Mouse (Mus musculus) megakaryocyte, embryonic 14.5 days (primary cell): Measurements from ENCODE around the gene Pllp.

Source experiments
- FLI1 ChIP-seq: IDR thresholded peaks from 2 replicates; pipeline ENCODE4 v1.6.1; 2012; ENCODE audit warnings: low read length, inconsistent platforms, mixed read lengths
- GATA1 ChIP-seq: IDR thresholded peaks from 3 replicates; pipeline ENCODE4 v1.6.1; 2012; ENCODE audit warnings: mixed read lengths, low read length, inconsistent platforms, borderline replicate concordance

DNA sequence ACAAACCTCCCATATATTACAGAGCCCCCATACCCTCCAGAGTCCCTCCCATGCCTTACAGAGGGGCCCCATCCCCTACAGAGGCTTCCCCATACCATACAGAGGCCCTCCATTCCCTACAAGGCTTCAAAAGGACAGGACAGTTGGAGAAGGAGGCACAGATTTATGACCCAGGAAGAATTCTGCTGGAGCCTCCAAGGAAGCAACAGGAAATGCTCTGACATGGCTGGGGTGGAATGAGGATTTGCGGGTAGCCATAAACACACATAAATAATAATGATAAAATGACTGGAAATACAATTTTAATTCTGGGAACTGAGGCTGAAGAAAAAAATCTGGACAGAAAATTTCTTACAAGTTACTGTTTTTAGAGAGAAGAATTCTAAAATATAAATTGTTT lies 20.8 kb upstream of the Pllp start:
- TF ChIP-seq GATA1, result no peak
- no peak for TF ChIP-seq FLI1
